Comparison of ENCODE assay signal across 9 mouse cellular contexts in the genomic region with DNA sequence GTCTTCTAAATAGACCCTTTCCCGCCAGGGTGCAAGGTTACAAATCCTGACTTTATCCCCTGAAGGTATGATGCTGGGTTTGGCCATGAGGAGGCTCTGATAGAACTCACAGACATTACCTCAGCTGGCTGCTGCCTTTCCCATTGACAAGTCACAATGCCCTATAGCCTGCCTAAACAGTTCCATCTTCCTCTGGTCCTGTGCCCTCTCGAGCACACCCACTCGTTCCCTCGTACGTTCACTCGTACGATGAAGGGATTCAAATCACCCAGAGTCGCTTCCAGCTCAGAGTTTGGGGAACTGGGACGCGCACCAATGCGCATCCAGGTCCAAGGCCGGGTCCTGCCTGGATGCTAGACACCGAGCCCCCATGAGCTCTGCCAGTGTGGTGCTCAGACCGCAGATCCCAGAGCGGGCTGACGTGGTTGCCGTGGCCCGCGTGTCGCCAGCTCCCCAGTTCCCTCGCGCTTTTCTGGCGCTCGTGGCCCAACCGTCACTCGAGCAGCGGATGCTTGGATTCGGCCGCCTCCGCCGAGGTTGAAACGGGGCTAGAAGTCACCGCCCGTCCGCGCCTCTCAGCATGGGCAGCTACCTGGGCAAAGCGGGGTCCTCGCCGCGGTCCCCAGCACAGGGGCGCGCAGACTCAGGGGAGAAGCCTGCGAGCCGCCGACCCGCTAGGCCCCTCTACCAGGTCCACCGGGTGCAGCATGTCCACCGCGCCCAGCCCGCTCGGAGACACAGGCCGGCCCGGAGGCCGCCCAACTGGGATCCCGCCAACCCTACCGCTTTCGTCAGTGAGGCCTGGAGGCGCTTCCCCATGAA. TPM values are rescaled to one million over a fixed set of nuclear protein-coding genes. Genes with fewer than 3 reads are reported as not detected.
A peak's percentile ranks its signal among the peaks of the same experiment; 100 is the strongest.
DNase-seq lines count a peak whose midpoint lies in the region; ATAC-seq and TF ChIP-seq lines count a peak whose summit lies in the region.
"Had no signal": no experiment of that assay in that cellular context is flagged by ENCODE, and none has a peak within 500 bp of the region (broad histone marks: within the 10 kb centered on the region; RNA-seq: fewer than 3 reads in every experiment).

Pom121l2 (plus strand) TSS at position 214 of the 822 bp plus-strand sequence.

- peak within 1 kb of the TSS; percentile 52 for H3K4me3 ChIP-seq in hindbrain, embryonic 12.5 days
- H3K4me3 ChIP-seq in liver, embryonic 14.5 days (ENCODE audit: insufficient read depth in 1 of 2, low read depth in 2 of 2, low read length in 2 of 2): peak within 1 kb of the TSS; percentile 21 to 42
- peak within 1 kb of the TSS; percentile 49 for H3K4me3 ChIP-seq in neural tube, embryonic 11.5 days (ENCODE audit: low read depth, low read length)
- H3K4me3 ChIP-seq: myocyte had no signal

- H3K4me1 ChIP-seq in hindbrain, embryonic 12.5 days: peaks cover 10% of the 10 kb centered on the region
- no peaks in the 10 kb centered on the region for H3K4me1 ChIP-seq in liver, embryonic 14.5 days (replicated peaks; ENCODE audit: control insufficient read depth in 2 of 2, insufficient read depth in 2 of 2, low read length in 1 of 2)
- H3K4me1 ChIP-seq in neural tube, embryonic 11.5 days (ENCODE audit: control insufficient read depth, insufficient read depth, low read length): peaks cover 5% of the 10 kb centered on the region; the same call in 1 of the 2 replicates

- DNase-seq in right cerebral cortex, postnatal 25 days: peak; percentile 33
- no peak for DNase-seq in right cerebral cortex, postnatal 36 days (ENCODE audit: low spot score in 2 of 2)
- peak; percentile 49 for DNase-seq in cerebellum, adult 8-10 months
- DNase-seq in frontal cortex, postnatal 36 days (ENCODE audit: low spot score in 2 of 2): peak; percentile 10 to 31
- no peak for DNase-seq in liver, embryonic 14.5 days (ENCODE audit: low read depth in 3 of 3, low spot score in 3 of 3)
- peak; percentile 54 for DNase-seq in neural tube, embryonic 11.5 days (ENCODE audit: low spot score)
- no peak for DNase-seq in adipocyte (ENCODE audit: low spot score)

- no peak for TF ChIP-seq CTCF in liver, embryonic 14.5 days (IDR thresholded peaks at IDR 0.05; ENCODE audit: low read depth)

- under 1% methylated on average over 58 of the region's 58 CpGs for WGBS in hindbrain, embryonic 12.5 days
- under 1% methylated on average over 58 of the region's 58 CpGs for WGBS in liver, embryonic 14.5 days (ENCODE audit: insufficient replicate concordance)
- 1% methylated on average over 58 of the region's 58 CpGs for WGBS in neural tube, embryonic 11.5 days

- H3K9ac ChIP-seq in hindbrain, embryonic 12.5 days: peak within 1 kb of the TSS; percentile 67
- H3K9ac ChIP-seq in liver, embryonic 14.5 days (replicated peaks): no peak within 1 kb of the TSS
- H3K9ac ChIP-seq in neural tube, embryonic 11.5 days (ENCODE audit: low read length): peak within 1 kb of the TSS; percentile 62

- H3K4me2 ChIP-seq in hindbrain, embryonic 12.5 days (replicated peaks): peak within 1 kb of the TSS; percentile 97
- H3K4me2 ChIP-seq in liver, embryonic 14.5 days (ENCODE audit: low read depth): peak within 1 kb of the TSS; percentile 58
- H3K4me2 ChIP-seq in neural tube, embryonic 11.5 days (ENCODE audit: low read depth): peak within 1 kb of the TSS; percentile 99

- no peak within 1 kb of the TSS for H3K27ac ChIP-seq in hindbrain, embryonic 12.5 days
- H3K27ac ChIP-seq in liver, embryonic 14.5 days: no peak within 1 kb of the TSS
- H3K27ac ChIP-seq in neural tube, embryonic 11.5 days (ENCODE audit: low read depth, low read length): no peak within 1 kb of the TSS

- H3K27me3 ChIP-seq in hindbrain, embryonic 12.5 days: peaks cover 77% of the 10 kb centered on the region
- peaks cover 55% of the 10 kb centered on the region for H3K27me3 ChIP-seq in liver, embryonic 14.5 days (ENCODE audit: control insufficient read depth, insufficient read depth, low read length)
- peaks cover 46% of the 10 kb centered on the region for H3K27me3 ChIP-seq in neural tube, embryonic 11.5 days (ENCODE audit: control insufficient read depth, insufficient read depth, low read length)

- no peaks in the 10 kb centered on the region for H3K36me3 ChIP-seq in hindbrain, embryonic 12.5 days
- no peaks in the 10 kb centered on the region for H3K36me3 ChIP-seq in liver, embryonic 14.5 days (replicated peaks; ENCODE audit: control insufficient read depth, insufficient read depth, low read depth)
- H3K36me3 ChIP-seq in neural tube, embryonic 11.5 days (ENCODE audit: control insufficient read depth, insufficient read depth, low read length): no peaks in the 10 kb centered on the region

- TF ChIP-seq EP300 in liver, embryonic 14.5 days (IDR thresholded peaks at IDR 0.05; ENCODE audit: low read depth): no peak

- peak; percentile 69 for ATAC-seq in hindbrain, embryonic 12.5 days (ENCODE audit: low FRiP score)
- ATAC-seq in liver, embryonic 14.5 days (ENCODE audit: insufficient read depth): no peak
- ATAC-seq in neural tube, embryonic 11.5 days (ENCODE audit: insufficient read depth, low FRiP score, low TSS enrichment): peak; percentile 76

- no peaks in the 10 kb centered on the region for H3K9me3 ChIP-seq in hindbrain, embryonic 12.5 days (replicated peaks)
- H3K9me3 ChIP-seq in liver, embryonic 14.5 days (ENCODE audit: control insufficient read depth, low read length): no peaks in the 10 kb centered on the region
- H3K9me3 ChIP-seq in neural tube, embryonic 11.5 days (ENCODE audit: control insufficient read depth, low read length): no peaks in the 10 kb centered on the region

RNA-seq across cellular contexts. Expression of gene Pom121l2, which starts in this region (rescaled TPM):
- polyA plus RNA-seq in hindbrain, embryonic 12.5 days (2016; fragmentation: Nextera tagmentation; extraction: Ambion mirVana): 0.14 TPM in 1 of 2 replicates, not detected in the other
- polyA plus RNA-seq in liver, embryonic 14.5 days (2012; rRNA removed): not detected in 2 replicates
- not detected in 2 replicates for polyA plus RNA-seq in liver, embryonic 14.5 days (2014; fragmentation: Nextera tagmentation; extraction: Ambion mirVana)
- polyA plus RNA-seq in neural tube, embryonic 11.5 days (2014; fragmentation: Nextera tagmentation; extraction: Ambion mirVana): 0.16 and 0.19 TPM in 2 replicates
- polyA plus RNA-seq: myocyte had no signal

Comparison
In these comparisons a context has a peak if more than half of its experiments do, and no peak if none do; other contexts are left out.
1. DNase-seq: peak in right cerebral cortex, postnatal 25 days (single experiment), cerebellum, adult 8-10 months (single experiment) and frontal cortex, postnatal 36 days (2 of 2); none in right cerebral cortex, postnatal 36 days (0 of 2), liver, embryonic 14.5 days (0 of 3) and adipocyte (single experiment).
2. Peak in ATAC-seq, H3K4me3 ChIP-seq, H3K9ac ChIP-seq and H3K4me2 ChIP-seq in hindbrain, embryonic 12.5 days; RNA of the gene not detected or under 1 TPM.
3. Peak in DNase-seq, ATAC-seq, H3K4me3 ChIP-seq, H3K9ac ChIP-seq and H3K4me2 ChIP-seq in neural tube, embryonic 11.5 days; RNA of the gene not detected or under 1 TPM.
4. Peak in every context shown above with its lines, with median percentiles within 50 percentile points of each other: H3K4me2 ChIP-seq and H3K4me3 ChIP-seq.